Mouse (Mus musculus): Measurements from ENCODE around the gene Camk1. TPM values are rescaled to one million over a fixed set of nuclear protein-coding genes. Genes with fewer than 3 reads are reported as not detected.

Camk1 gene
- total RNA-seq (2023): under 1 TPM in 1 of 2 experiments, not detected in 1; 0.92 TPM

DNA sequence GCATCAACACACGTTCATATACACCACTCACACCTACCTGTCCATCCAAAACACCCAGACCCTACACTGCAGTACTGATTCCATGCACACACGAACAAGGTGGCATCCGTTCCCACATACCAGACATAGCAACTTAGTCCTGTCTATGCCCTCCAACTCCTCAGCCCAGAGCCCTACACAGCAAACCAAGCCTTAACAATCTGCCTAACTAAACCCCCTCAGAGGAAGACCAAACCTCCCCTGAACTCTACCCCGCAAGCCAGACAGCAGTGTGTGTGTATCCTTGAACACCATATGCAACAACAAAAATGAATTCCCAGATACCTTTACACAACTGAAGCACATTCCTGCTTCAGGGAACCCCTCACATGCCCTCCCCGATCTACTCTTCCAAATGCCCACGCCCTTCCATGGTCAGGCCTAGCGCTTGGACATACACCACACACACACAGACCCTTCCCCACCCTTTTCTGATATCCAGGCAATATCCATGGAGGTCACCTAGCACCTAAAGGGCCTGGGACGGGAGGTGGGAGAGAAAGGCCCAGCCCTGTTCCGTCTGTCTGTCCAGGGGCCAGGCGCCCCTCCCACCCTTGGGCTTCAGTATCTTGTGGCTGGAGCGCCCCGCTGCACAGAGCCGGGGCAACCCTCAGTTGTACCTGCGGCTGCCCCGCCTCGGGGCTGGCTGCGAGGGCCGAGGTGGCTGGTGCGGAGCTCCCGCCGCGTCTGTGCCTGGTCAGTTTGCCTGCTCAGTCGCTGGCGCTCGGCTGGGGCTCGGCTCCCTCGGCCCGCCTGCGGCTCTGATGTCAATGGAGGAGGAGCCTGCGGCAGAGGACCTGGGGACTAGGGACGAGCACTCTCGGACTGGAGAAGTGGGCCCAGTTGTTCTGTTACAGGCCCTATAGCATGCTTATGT is at the start of gene Camk1:
Gene Camk1 (minus strand): TSS at position 808 of the 916 bp plus-strand sequence.

DNA sequence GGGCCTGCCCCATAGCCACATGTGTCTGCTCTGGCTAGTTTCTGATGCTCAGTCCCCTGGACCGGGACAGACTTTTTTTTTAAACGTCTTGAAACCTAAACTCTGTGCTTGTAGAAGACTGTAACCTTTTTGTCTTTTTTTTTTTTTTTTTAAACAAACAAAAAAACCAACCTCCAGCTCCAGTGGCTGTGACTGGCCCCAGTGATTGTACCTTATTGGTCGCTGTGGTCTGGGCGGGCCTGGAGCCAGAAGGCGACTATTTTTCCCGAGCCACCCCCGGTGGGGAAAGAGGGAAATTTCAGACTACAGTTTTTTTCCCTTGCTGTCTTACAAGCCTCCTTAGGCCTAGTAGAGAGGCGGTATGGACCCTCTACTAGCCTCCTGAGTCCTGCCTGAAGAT is 45.2 kb upstream of the Camk1 start, which contains the start of gene Ttll3:
Gene Ttll3 (plus strand): TSS at position 301 of the 400 bp plus-strand sequence.

DNA sequence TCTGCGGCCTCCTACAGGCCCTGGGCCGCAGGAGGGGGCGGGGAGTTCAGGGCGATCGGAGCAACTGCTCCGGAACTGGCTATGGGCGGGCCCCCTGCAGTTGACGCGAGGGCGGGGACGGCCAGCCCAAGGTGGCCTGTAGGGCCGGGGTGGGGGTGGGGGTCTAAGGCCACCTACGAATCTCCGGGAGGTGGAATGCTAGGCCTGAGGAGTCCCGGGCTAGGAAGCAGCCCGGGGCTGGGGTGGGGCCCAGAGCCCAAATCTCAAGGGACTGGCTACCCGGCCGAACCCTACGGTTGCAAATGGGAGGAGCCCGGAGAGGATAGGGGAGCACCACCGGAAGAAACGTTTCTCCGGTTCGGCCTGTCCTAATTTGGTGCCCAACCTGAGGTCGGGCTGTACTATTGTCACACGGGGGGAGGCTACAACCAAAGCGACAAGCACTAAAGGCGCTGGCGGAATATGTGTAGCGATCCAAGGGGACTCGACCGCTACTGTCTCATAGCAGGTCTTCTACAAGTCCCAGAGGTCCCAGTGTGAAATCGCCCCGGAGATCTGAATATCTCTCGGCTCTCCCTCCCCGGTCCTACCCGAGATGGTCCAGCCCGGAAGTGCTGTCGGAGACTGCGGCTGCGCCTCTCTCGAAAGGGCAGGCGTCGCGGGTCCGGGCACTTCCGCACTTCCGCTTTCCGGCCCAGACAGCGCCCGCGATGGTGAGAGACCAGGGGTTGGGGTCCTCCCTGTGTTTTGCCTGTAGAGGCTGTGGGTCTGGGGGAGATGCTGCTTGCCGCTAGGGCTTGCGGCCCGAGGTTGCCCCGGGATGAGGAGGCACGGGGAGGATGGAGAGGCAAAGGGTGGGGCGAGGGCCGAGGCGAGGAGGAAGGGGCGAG is 34.0 kb upstream of the Camk1 start, which contains the start of the genes Tada3 and Arpc4:
Gene Tada3 (minus strand): TSS at position 388 of the 890 bp plus-strand sequence.
Gene Arpc4 (plus strand): TSS at position 620 of the 890 bp plus-strand sequence.

DNA sequence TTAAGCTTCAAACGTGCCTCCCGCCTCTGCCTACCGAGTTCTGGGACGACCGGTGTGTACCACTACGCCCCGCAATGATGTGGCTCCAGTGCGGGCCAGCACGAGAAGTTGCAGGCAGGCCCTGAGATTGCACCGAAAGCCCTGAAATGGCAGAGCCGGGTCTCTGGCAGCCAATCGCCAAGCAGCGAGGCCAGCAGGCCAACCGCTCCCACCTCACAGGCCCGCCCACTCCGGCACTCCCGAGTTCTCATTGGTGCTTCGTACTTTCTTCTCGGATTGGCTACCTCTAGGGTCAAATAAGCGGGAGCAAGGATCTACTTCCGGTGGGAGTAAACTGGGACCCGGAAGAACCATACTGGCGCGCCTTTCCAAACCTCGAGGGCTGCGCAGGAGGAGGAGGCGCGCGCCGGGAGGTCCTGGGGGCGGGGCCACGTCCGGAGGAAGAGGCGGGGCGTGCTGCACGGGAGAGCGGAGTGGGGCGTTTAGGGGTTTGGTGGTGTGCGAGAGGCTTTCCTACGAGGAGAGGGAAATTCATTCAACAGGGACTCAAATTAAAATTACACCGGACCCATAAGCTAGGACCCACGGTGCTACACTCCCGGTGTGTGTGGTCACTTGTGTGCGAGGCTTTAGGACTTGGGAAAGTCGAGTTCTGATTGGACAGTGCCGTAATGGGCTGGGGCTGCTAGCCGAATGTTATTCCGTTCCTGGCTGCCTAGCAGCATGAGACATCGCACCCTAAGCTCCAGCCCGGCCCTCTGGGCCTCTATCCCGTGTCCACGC is 17.1 kb downstream of the Camk1 start, which contains the start of gene Ogg1:
Gene Ogg1 (plus strand): TSS at position 440 of the 783 bp plus-strand sequence.

DNA sequence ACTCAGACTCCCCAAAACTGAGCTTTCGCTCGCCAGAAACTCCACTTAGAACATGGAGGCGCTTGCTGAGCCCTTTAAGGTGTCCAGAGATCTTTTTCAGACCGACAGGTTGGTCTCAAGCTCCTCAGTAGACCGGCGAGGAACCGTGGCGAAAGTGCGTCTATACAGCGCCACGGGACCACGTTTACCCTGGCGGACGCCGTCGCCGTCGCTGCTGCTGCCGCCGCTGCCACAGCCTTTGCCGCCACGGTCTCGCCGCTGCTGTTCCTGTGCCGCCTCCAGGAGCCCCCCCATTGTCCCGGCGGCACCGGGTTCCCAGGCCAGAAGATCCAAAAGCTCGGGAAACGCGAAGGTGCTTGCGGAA is 36.8 kb downstream of the Camk1 start, which contains the start of gene Brpf1:
Gene Brpf1 (plus strand): TSS at position 152 of the 364 bp plus-strand sequence.

Other genes starting within 250 kb of the Camk1 start
- gene Lhfpl4, start 148.6 kb downstream of the Camk1 start, total RNA-seq (2023): 1 to 10 TPM; 1.8 to 2.5 TPM
- gene Mtmr14, start 106.1 kb downstream of the Camk1 start, total RNA-seq (2023): 10 to 100 TPM; 54.7 to 59.5 TPM
- gene Cpne9, start 61.7 kb downstream of the Camk1 start, total RNA-seq (2023): 1 to 10 TPM; 2.4 to 3.3 TPM
- gene Brpf1, start 36.8 kb downstream of the Camk1 start, total RNA-seq (2023): 10 to 100 TPM; 69.4 to 82.0 TPM
- gene Ogg1, start 17.0 kb downstream of the Camk1 start, total RNA-seq (2023): 10 to 100 TPM; 12.7 to 18.1 TPM
- gene Tada3, start 33.9 kb upstream of the Camk1 start, total RNA-seq (2023): 10 to 100 TPM; 26.7 to 30.5 TPM
- 100 to 1,000 TPM; 262 to 268 TPM for gene Arpc4, start 34.1 kb upstream of the Camk1 start, total RNA-seq (2023)
- 10 to 100 TPM; 44.8 to 59.3 TPM for gene Ttll3, start 45.3 kb upstream of the Camk1 start, total RNA-seq (2023)
- gene Rpusd3, start 75.4 kb upstream of the Camk1 start, total RNA-seq (2023): 10 to 100 TPM; 15.3 to 17.0 TPM
- not detected for gene Cidec, start 91.8 kb upstream of the Camk1 start, total RNA-seq (2023)
- gene Jagn1, start 98.6 kb upstream of the Camk1 start, total RNA-seq (2023): 10 to 100 TPM; 18.3 to 23.0 TPM
- not detected for gene Il17re, start 114.5 kb upstream of the Camk1 start, total RNA-seq (2023)
- gene Il17rc, start 127.4 kb upstream of the Camk1 start, total RNA-seq (2023): under 1 TPM in 1 of 2 experiments, not detected in 1; 0.42 TPM
- 10 to 100 TPM; 19.6 to 20.8 TPM for gene Creld1, start 139.3 kb upstream of the Camk1 start, total RNA-seq (2023)
- under 1 TPM; 0.32 to 0.47 TPM for gene Prrt3, start 157.9 kb upstream of the Camk1 start, total RNA-seq (2023)
- 10 to 100 TPM; 76.8 to 77.6 TPM for gene Emc3, start 187.7 kb upstream of the Camk1 start, total RNA-seq (2023)
- gene Fancd2, start 187.7 kb upstream of the Camk1 start, total RNA-seq (2023): 1 to 10 TPM in 1 of 2 experiments, under 1 TPM in 1; 0.80 to 1.7 TPM

Measured in B cell, adult 67 days (primary cell).